Mouse (Mus musculus): ENCODE measurements around the gene Cyp21a1.
"Not testable (repeated sequence)": the region's sequence is repeated elsewhere in the genome, so short reads cannot be mapped to it uniquely, and the experiment has no call there.

DNA sequence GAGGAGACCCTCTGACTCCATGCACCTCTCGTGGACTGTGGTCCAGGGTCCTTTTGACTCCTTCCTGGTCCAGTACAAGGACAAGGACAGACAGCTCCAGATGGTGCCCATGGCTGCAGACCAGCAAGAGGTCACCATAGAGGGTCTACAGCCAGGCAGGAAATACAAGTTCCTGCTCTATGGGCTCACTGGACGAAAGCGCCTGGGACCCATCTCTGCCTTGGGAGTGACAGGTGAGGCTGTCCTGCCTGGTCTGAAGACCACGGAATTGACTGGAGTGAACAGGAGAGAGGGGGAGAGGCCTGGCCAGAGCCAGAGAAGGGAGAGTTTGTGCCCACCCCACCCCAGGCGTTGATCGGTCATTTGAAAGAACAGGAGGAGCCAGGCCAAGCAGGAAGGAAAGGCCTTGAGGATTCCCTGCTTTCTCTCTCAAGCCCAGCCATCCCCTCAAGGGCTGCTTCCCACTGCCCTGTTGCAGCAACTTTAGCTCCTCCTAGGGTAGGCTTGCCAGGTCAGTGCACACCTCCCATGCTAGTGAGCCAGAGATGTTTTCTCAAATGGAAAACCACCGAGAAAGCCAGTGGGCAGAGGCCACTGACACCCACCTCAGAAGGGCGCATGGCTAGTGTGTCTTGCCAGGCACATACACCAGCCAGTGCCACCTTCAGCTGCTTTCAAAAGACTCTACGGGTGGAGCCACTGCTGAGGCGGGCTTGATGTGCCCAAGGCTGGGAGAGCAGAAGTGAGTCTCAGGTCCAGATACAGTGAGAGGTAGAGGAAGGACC, 7.0 kb downstream of the Cyp21a1 start:
- not testable (repeated sequence) for TF ChIP-seq HCFC1 (IDR thresholded peaks at IDR 0.05; ENCODE audit: borderline replicate concordance, insufficient read depth, low read length); ZNF384 (IDR thresholded peaks at IDR 0.05; ENCODE audit: low read depth, low read length); CHD2 (IDR thresholded peaks at IDR 0.05; ENCODE audit: low read depth, low read length); MAFK (IDR thresholded peaks at IDR 0.05; ENCODE audit: insufficient read depth, low read depth, low read length)

Data from ES-E14 (cell line).